16 mouse cellular contexts compared by ENCODE assay signal in the genomic region with DNA sequence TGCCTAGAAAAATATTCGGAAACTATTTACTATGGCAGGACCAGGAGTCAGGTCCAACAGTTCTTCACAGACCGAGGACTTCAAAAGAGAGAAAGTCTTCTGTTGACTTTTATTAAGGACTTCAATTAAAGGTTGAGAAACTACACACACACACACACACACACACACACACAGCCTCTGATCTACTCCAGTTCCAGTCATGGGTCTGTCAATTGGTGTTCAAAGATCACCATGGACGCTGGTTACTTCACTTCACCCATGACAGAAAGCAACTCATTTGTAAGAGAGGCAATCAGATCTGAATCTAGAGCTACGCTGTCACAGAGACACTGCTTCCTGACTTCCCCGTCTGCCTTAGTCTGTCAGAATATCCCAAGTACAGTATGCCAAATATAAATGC. TPM values are rescaled to one million over a fixed set of nuclear protein-coding genes. Genes with fewer than 3 reads are reported as not detected.
DNase-seq lines count a peak whose midpoint lies in the region; ATAC-seq and TF ChIP-seq lines count a peak whose summit lies in the region.
"Had no signal": no experiment of that assay in that cellular context is flagged by ENCODE, and none has a peak within 500 bp of the region (broad histone marks: within the 10 kb centered on the region; RNA-seq: fewer than 3 reads in every experiment).

No protein-coding gene starts in this region.

- peaks cover 7% of the 10 kb centered on the region for H3K36me3 ChIP-seq in heart, embryonic 12.5 days
- H3K36me3 ChIP-seq in heart, embryonic 11.5 days (ENCODE audit: control insufficient read depth, insufficient read depth, low read length), result no peaks in the 10 kb centered on the region
- H3K36me3 ChIP-seq in kidney, embryonic 16.5 days (ENCODE audit: insufficient read depth, low read length), result 0 out of 2 replicates have a peak, but pooled peaks cover 4% of the 10 kb centered on the region
- H3K36me3 ChIP-seq: hindbrain, embryonic 15.5 days; liver, embryonic 15.5 days had no signal

- no peak for ATAC-seq in heart, embryonic 12.5 days (ENCODE audit: insufficient number of reproducible peaks, low FRiP score)
- no peak for ATAC-seq in heart, embryonic 11.5 days (replicated peaks; ENCODE audit: insufficient number of reproducible peaks, low FRiP score, low TSS enrichment)
- no peak for ATAC-seq in kidney, embryonic 16.5 days (ENCODE audit: low FRiP score, low TSS enrichment)

- TF ChIP-seq POLR2A in bone marrow macrophage, adult 2 months (IDR thresholded peaks at IDR 0.05; ENCODE audit: borderline replicate concordance, low read depth, low read length), result no peak

- H3K9me3 ChIP-seq in heart, embryonic 12.5 days (replicated peaks), result no peaks in the 10 kb centered on the region
- H3K9me3 ChIP-seq in heart, embryonic 11.5 days (replicated peaks; ENCODE audit: control insufficient read depth, low read length), result no peaks in the 10 kb centered on the region
- H3K9me3 ChIP-seq in kidney, embryonic 16.5 days (ENCODE audit: low read length), result no peaks in the 10 kb centered on the region
- H3K9me3 ChIP-seq: hindbrain, embryonic 15.5 days; liver, embryonic 15.5 days had no signal

- 50% methylated on average over 5 of the region's 5 CpGs for WGBS in heart, embryonic 12.5 days
- 46% methylated on average over 5 of the region's 5 CpGs for WGBS in heart, embryonic 11.5 days (ENCODE audit: insufficient replicate concordance)
- 22% methylated on average over 5 of the region's 5 CpGs for WGBS in kidney, embryonic 16.5 days

- no peak for TF ChIP-seq CTCF in bone marrow macrophage, adult 2 months (IDR thresholded peaks at IDR 0.05; ENCODE audit: low read depth, low read length)

- no peaks in the 10 kb centered on the region for H3K27me3 ChIP-seq in heart, embryonic 12.5 days (replicated peaks)
- no peaks in the 10 kb centered on the region for H3K27me3 ChIP-seq in heart, embryonic 11.5 days (ENCODE audit: control insufficient read depth, insufficient read depth, low read length)
- no peaks in the 10 kb centered on the region for H3K27me3 ChIP-seq in kidney, embryonic 16.5 days (ENCODE audit: insufficient read depth, low read length)
- H3K27me3 ChIP-seq: hindbrain, embryonic 15.5 days; liver, embryonic 15.5 days had no signal

- DNase-seq in kidney, adult 11 months, result no peak
- DNase-seq in kidney, postnatal 36 days, result peak; percentile 42 to 53
- DNase-seq in left cerebral cortex, adult 8-10 months (ENCODE audit: low spot score in 2 of 2), result no peak
- DNase-seq: adrenal gland, adult 8-10 months; B cell, adult 2 months; cerebellum, postnatal 14 days; heart, adult 18-20 months; right cerebral cortex, adult 18-20 months; spleen, adult 18-20 months had no signal

- no peak overlapping the region for H3K4me2 ChIP-seq in heart, embryonic 12.5 days
- H3K4me2 ChIP-seq in heart, embryonic 11.5 days, result no peak overlapping the region
- no peak overlapping the region for H3K4me2 ChIP-seq in kidney, embryonic 16.5 days (replicated peaks; ENCODE audit: low read depth, low read length)
- H3K4me2 ChIP-seq: hindbrain, embryonic 15.5 days; liver, embryonic 15.5 days had no signal

- H3K27ac ChIP-seq in heart, embryonic 12.5 days (ENCODE audit: poor library complexity, severe bottlenecking), result 0 out of 2 replicates have a peak overlapping the region, but pooled peaks have one; percentile 4
- H3K27ac ChIP-seq in heart, embryonic 11.5 days (ENCODE audit: low read depth, low read length), result no peak overlapping the region; the same call in 1 of the 2 replicates
- peak overlapping the region; percentile 30; the same call in 1 of the 2 replicates for H3K27ac ChIP-seq in kidney, embryonic 16.5 days (ENCODE audit: low read length)
- peak overlapping the region; percentile 24 for H3K27ac ChIP-seq in bone marrow macrophage, adult 2 months (ENCODE audit: insufficient read depth, low read depth, low read length)
- H3K27ac ChIP-seq: hindbrain, embryonic 15.5 days; left cerebral cortex, adult 2 months; liver, embryonic 15.5 days had no signal

- H3K4me1 ChIP-seq in heart, embryonic 12.5 days (replicated peaks), result peaks cover 91% of the 10 kb centered on the region
- H3K4me1 ChIP-seq in heart, embryonic 11.5 days (ENCODE audit: control insufficient read depth, insufficient read depth, low read length), result peaks cover 76% of the 10 kb centered on the region
- peaks cover 83% of the 10 kb centered on the region for H3K4me1 ChIP-seq in kidney, embryonic 16.5 days (ENCODE audit: insufficient read depth, low read length)
- peaks cover 51% of the 10 kb centered on the region for H3K4me1 ChIP-seq in bone marrow macrophage, adult 2 months (ENCODE audit: control insufficient read depth, insufficient read depth, low read length)

- H3K4me3 ChIP-seq in heart, embryonic 12.5 days, result no peak overlapping the region
- no peak overlapping the region for H3K4me3 ChIP-seq in heart, embryonic 11.5 days (ENCODE audit: low read depth, low read length)
- no peak overlapping the region for H3K4me3 ChIP-seq in kidney, embryonic 16.5 days (ENCODE audit: low read length)
- no peak overlapping the region for H3K4me3 ChIP-seq in bone marrow macrophage, adult 2 months (ENCODE audit: insufficient read depth, low read length)
- H3K4me3 ChIP-seq: hindbrain, embryonic 15.5 days; left cerebral cortex, adult 2 months; liver, embryonic 15.5 days had no signal

- H3K9ac ChIP-seq in heart, embryonic 12.5 days, result no peak overlapping the region
- H3K9ac ChIP-seq in heart, embryonic 11.5 days (ENCODE audit: low read depth, low read length), result no peak overlapping the region
- no peak overlapping the region for H3K9ac ChIP-seq in kidney, embryonic 16.5 days (replicated peaks; ENCODE audit: low read length)
- H3K9ac ChIP-seq: hindbrain, embryonic 15.5 days; liver, embryonic 15.5 days had no signal

RNA-seq across cellular contexts. Expression of gene Trio, which starts 33.1 kb away (rescaled TPM):
- 18.6 and 23.2 TPM in 2 replicates for polyA plus RNA-seq in heart, embryonic 12.5 days (2016; fragmentation: Nextera tagmentation; extraction: Ambion mirVana)
- polyA plus RNA-seq in heart, embryonic 11.5 days (2014; fragmentation: Nextera tagmentation; extraction: Ambion mirVana), result 18.5 and 28.5 TPM in 2 replicates
- 24.3 and 27.8 TPM in 2 replicates for polyA plus RNA-seq in kidney, embryonic 16.5 days (2015; fragmentation: Nextera tagmentation; extraction: Ambion mirVana)
- 49.9 and 55.9 TPM in 2 replicates for polyA plus RNA-seq in bone marrow macrophage, adult 2 months (2012; ENCODE audit: insufficient read depth, insufficient read length, missing spikeins)
- total RNA-seq in left cerebral cortex, adult 8-10 months (2022), result 100 to 1,000 TPM; 199 to 218 (median 207) TPM

Comparison
In these comparisons a context has a peak if more than half of its experiments do, and no peak if none do; other contexts are left out.
1. DNase-seq: peak in kidney, postnatal 36 days (2 of 2); none in kidney, adult 11 months (single experiment) and left cerebral cortex, adult 8-10 months (0 of 2).